Mouse (Mus musculus) megakaryocyte, embryonic 14.5 days (primary cell): ENCODE data around the gene Col4a4.

ENCODE experiments used
- FLI1 ChIP-seq: IDR thresholded peaks from 2 replicates; pipeline ENCODE4 v1.6.1; 2012; ENCODE audit warnings: low read length, inconsistent platforms, mixed read lengths
- GATA1 ChIP-seq: IDR thresholded peaks from 3 replicates; pipeline ENCODE4 v1.6.1; 2012; ENCODE audit warnings: mixed read lengths, low read length, inconsistent platforms, borderline replicate concordance

- TF ChIP-seq GATA1: no peak
- TF ChIP-seq FLI1: no peak
Observed at GRCm38 (mm10) chr1:82540056-82540455, 46.6 kb downstream of the Col4a4 start.
